8 mouse cellular contexts compared by ENCODE assay signal in the genomic region with DNA sequence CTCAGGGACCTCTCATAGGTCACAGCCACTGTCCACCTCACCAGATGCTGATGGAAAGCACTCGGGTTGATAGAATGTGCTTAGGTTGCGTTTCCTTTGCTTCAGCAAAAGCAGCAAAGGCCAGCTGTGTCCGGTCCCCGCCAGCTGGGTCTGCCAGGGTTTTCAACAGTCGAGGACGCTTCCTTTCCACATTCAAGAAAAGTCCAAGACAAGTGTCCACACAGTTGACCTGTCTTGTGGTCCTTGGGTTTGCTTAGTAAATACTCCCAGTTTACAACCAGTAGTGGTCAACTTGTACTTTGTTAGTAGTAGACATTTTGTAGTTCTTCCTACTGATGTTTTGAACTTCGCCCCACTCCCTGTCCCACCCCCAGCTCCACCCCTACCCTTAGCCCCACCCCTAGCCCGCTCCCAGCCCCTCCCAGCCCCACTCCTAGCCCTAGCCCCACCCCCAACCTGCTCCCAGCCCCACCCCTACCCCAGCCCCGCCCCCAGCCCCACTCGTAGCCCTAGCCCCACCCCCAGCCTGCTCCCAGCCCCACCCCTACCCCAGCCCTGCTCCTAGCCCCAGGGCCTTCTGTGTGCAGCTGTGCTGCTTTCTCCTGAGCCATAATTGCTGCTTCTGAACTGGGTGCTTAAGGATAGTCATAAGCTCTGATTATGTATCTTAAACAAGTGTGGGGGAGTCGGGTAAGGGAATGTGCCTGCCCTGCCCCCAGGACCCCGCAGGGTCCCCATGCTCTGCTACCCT. TPM values are rescaled to one million over a fixed set of nuclear protein-coding genes. Genes with fewer than 3 reads are reported as not detected.
A peak's percentile ranks its signal among the peaks of the same experiment; 100 is the strongest.
DNase-seq lines count a peak whose midpoint lies in the region; ATAC-seq and TF ChIP-seq lines count a peak whose summit lies in the region.

No protein-coding gene starts in this region.

- H3K4me1 ChIP-seq in ES-E14 (ENCODE audit: control insufficient read depth in 2 of 2, insufficient read depth in 2 of 2, low read length in 2 of 2, poor library complexity in 1 of 2) = peaks cover 2 to 13% of the 10 kb centered on the region in 2 experiments; a peak in 2 of 4 replicates
- no peaks in the 10 kb centered on the region for H3K4me1 ChIP-seq in hindbrain, embryonic 11.5 days (replicated peaks; ENCODE audit: control insufficient read depth, insufficient read depth, low read length)
- H3K4me1 ChIP-seq in limb, embryonic 12.5 days (replicated peaks) = peaks cover 9% of the 10 kb centered on the region
- H3K4me1 ChIP-seq in midbrain, embryonic 13.5 days (replicated peaks) = peaks cover 17% of the 10 kb centered on the region

- peaks cover 52% of the 10 kb centered on the region for H3K36me3 ChIP-seq in ES-E14 (ENCODE audit: control insufficient read depth, insufficient read depth, low read length, poor library complexity, severe bottlenecking)
- H3K36me3 ChIP-seq in hindbrain, embryonic 11.5 days (ENCODE audit: control insufficient read depth, insufficient read depth, low read length) = no peaks in the 10 kb centered on the region; the same call in 1 of the 2 replicates
- H3K36me3 ChIP-seq in limb, embryonic 12.5 days = peaks cover 89% of the 10 kb centered on the region
- H3K36me3 ChIP-seq in midbrain, embryonic 13.5 days = no peaks in the 10 kb centered on the region

- H3K4me3 ChIP-seq in ES-E14 (ENCODE audit: insufficient read depth in 1 of 2, low read depth in 1 of 2, low read length in 2 of 2, poor library complexity in 1 of 2, severe bottlenecking in 1 of 2) = peak overlapping the region in 1 of 2 experiments; percentile 20; a peak in 1 of 4 replicates
- no peak overlapping the region for H3K4me3 ChIP-seq in hindbrain, embryonic 11.5 days (ENCODE audit: low read depth, low read length)
- no peak overlapping the region for H3K4me3 ChIP-seq in limb, embryonic 12.5 days (replicated peaks)
- no peak overlapping the region for H3K4me3 ChIP-seq in midbrain, embryonic 13.5 days (replicated peaks)

- WGBS in hindbrain, embryonic 11.5 days = 57% methylated on average over 11 of the region's 12 CpGs
- WGBS in limb, embryonic 12.5 days = 66% methylated on average over 11 of the region's 12 CpGs
- WGBS in midbrain, embryonic 13.5 days = 65% methylated on average over 11 of the region's 12 CpGs

- DNase-seq in ES-E14 (ENCODE audit: low read depth, low spot score) (peak; percentile 50), adipocyte (ENCODE audit: low spot score) (no peak)
- peak; percentile 31 for DNase-seq in embryo, embryonic 9.5 days (ENCODE audit: extremely low spot score)
- DNase-seq in hindbrain, embryonic 11.5 days (ENCODE audit: low spot score) = peak; percentile 14
- DNase-seq in urinary bladder, adult 18-20 months (ENCODE audit: low spot score in 2 of 2) = no peak
- no peak for DNase-seq in adrenal gland, postnatal 10 days

- ATAC-seq in hindbrain, embryonic 11.5 days (ENCODE audit: low FRiP score) = no peak
- no peak for ATAC-seq in limb, embryonic 12.5 days (ENCODE audit: insufficient number of reproducible peaks, insufficient read depth, low FRiP score, low TSS enrichment, low read depth)
- 0 out of 2 replicates have a peak, but pooled peaks have one; percentile 28 for ATAC-seq in midbrain, embryonic 13.5 days

- no peak overlapping the region for H3K9ac ChIP-seq in ES-E14 (ENCODE audit: insufficient read depth, low read depth, low read length, poor library complexity, severe bottlenecking)
- no peak overlapping the region for H3K9ac ChIP-seq in hindbrain, embryonic 11.5 days (ENCODE audit: low read depth, low read length)
- no peak overlapping the region for H3K9ac ChIP-seq in limb, embryonic 12.5 days (replicated peaks)
- no peak overlapping the region for H3K9ac ChIP-seq in midbrain, embryonic 13.5 days (replicated peaks)

- H3K4me2 ChIP-seq in hindbrain, embryonic 11.5 days (replicated peaks; ENCODE audit: low read depth, low read length) = no peak overlapping the region
- no peak overlapping the region for H3K4me2 ChIP-seq in limb, embryonic 12.5 days
- no peak overlapping the region for H3K4me2 ChIP-seq in midbrain, embryonic 13.5 days (replicated peaks)

- 0 out of 2 replicates have a peak overlapping the region, but pooled peaks have one; percentile 36 for H3K27ac ChIP-seq in ES-E14 (ENCODE audit: insufficient read depth, low read depth, low read length, poor library complexity, severe bottlenecking)
- H3K27ac ChIP-seq in hindbrain, embryonic 11.5 days (ENCODE audit: low read depth, low read length) = no peak overlapping the region; the same call in 1 of the 2 replicates
- H3K27ac ChIP-seq in limb, embryonic 12.5 days = peak overlapping the region; percentile 58; the same call in 1 of the 2 replicates
- H3K27ac ChIP-seq in midbrain, embryonic 13.5 days = peak overlapping the region; percentile 69

- H3K27me3 ChIP-seq in hindbrain, embryonic 11.5 days (ENCODE audit: control insufficient read depth, insufficient read depth, low read length) = no peaks in the 10 kb centered on the region
- H3K27me3 ChIP-seq in limb, embryonic 12.5 days = no peaks in the 10 kb centered on the region
- no peaks in the 10 kb centered on the region for H3K27me3 ChIP-seq in midbrain, embryonic 13.5 days

- in situ Hi-C loops in ES-E14 (cut with MboI; ENCODE audit: low sequenced_read_pairs in 2 of 2, unreplicated experiment in 2 of 2) = no loop called here

- H3K9me3 ChIP-seq in ES-E14 (ENCODE audit: control insufficient read depth, insufficient read depth, low read depth, low read length) = no peaks in the 10 kb centered on the region
- H3K9me3 ChIP-seq in hindbrain, embryonic 11.5 days (ENCODE audit: control insufficient read depth, low read length) = no peaks in the 10 kb centered on the region
- 0 out of 2 replicates have a peak, but pooled peaks cover 3% of the 10 kb centered on the region for H3K9me3 ChIP-seq in limb, embryonic 12.5 days
- H3K9me3 ChIP-seq in midbrain, embryonic 13.5 days = no peaks in the 10 kb centered on the region

TF ChIP-seq in ES-E14, 5 proteins besides CTCF, POLR2A, EP300 and RAD21:
- TF ChIP-seq MAFK (IDR thresholded peaks at IDR 0.05; ENCODE audit: insufficient read depth, low read depth, low read length) = peak; percentile 72
- no peak for TF ChIP-seq ZC3H11A (IDR thresholded peaks at IDR 0.05; ENCODE audit: borderline replicate concordance, low read depth, low read length)

RNA-seq across cellular contexts. Expression of a gene that starts 41.0 kb away (rescaled TPM):
- 20.7 and 26.5 TPM in 2 replicates for total RNA-seq in ES-E14 (2012; rRNA removed)
- 20.0 and 21.9 TPM in 2 replicates for polyA plus RNA-seq in hindbrain, embryonic 11.5 days (2014; fragmentation: Nextera tagmentation; extraction: Ambion mirVana)
- polyA plus RNA-seq in limb, embryonic 12.5 days (2016; fragmentation: Nextera tagmentation; extraction: Ambion mirVana) = 27.9 and 36.4 TPM in 2 replicates
- polyA plus RNA-seq in midbrain, embryonic 13.5 days (2015; fragmentation: Nextera tagmentation; extraction: Ambion mirVana) = 12.2 and 15.4 TPM in 2 replicates
- 10 to 100 TPM; 18.2 to 18.5 TPM for total RNA-seq in adrenal gland, postnatal 10 days (2021)

Comparison
In these comparisons a context has a peak if more than half of its experiments do, and no peak if none do; other contexts are left out.
1. DNase-seq: peak in ES-E14 (single experiment), embryo, embryonic 9.5 days (single experiment) and hindbrain, embryonic 11.5 days (single experiment); none in adipocyte (single experiment), urinary bladder, adult 18-20 months (0 of 2) and adrenal gland, postnatal 10 days (single experiment).